Mouse (Mus musculus) embryonic fibroblast, embryonic 13.5 days (primary cell): ENCODE measurements around the gene Vmac.

Experiments used
- CTCF ChIP-seq: IDR thresholded peaks from 2 replicates; pipeline ENCODE4 v1.5.1; 2011; ENCODE audit warnings: mild to moderate bottlenecking, control low read depth, low read length, moderate library complexity, borderline replicate concordance; ENCODE audit not compliant: insufficient read depth
- POLR2A ChIP-seq: IDR thresholded peaks from 2 replicates; pipeline ENCODE4 v1.6.1; 2011; ENCODE audit warnings: low read depth, mild to moderate bottlenecking, control low read depth, low read length, moderate library complexity

- TF ChIP-seq CTCF: no peak
- no peak for TF ChIP-seq POLR2A
Observed at GRCm38 (mm10) chr17:56682880-56683279, 34.9 kb downstream of the Vmac start.
